Mouse (Mus musculus) heart, embryonic 15.5 days (tissue): ENCODE data around the gene Agbl1. TPM values are rescaled to one million over a fixed set of nuclear protein-coding genes. Genes with fewer than 3 reads are reported as not detected.

ENCODE experiments used
- ATAC-seq: fragments of 200-750 bp; cut with Nextera tagmentation; replicated peaks from 2 replicates; pipeline ENCODE4 v1.8.0; 2017; ENCODE audit warnings: low read depth, moderate TSS enrichment; ENCODE audit not compliant: insufficient number of reproducible peaks, insufficient read depth, low FRiP score
- H3K27ac ChIP-seq: fragments of 300-500 bp; sonication (generic); 2 replicates; pipeline ENCODE4 v1.5.1; 2015; ENCODE audit warnings: mild to moderate bottlenecking, inconsistent platforms
- H3K27me3 ChIP-seq: fragments of 300-500 bp; sonication (generic); 2 replicates; pipeline ENCODE4 v1.6.1; 2015; ENCODE audit warnings: inconsistent platforms
- H3K36me3 ChIP-seq: fragments of 300-500 bp; sonication (generic); 2 replicates; pipeline ENCODE4 v1.6.1; 2015; ENCODE audit warnings: mild to moderate bottlenecking, inconsistent platforms
- H3K4me1 ChIP-seq: fragments of 300-500 bp; sonication (generic); replicated peaks from 2 replicates; pipeline ENCODE4 v1.6.1; 2015; ENCODE audit warnings: inconsistent platforms
- H3K4me2 ChIP-seq: fragments of 300-500 bp; sonication (generic); 2 replicates; pipeline ENCODE4 v1.6.1; 2015; ENCODE audit warnings: inconsistent platforms, mild to moderate bottlenecking, moderate library complexity
- H3K4me3 ChIP-seq: fragments of 300-500 bp; sonication (generic); 2 replicates; pipeline ENCODE4 v1.5.1; 2015; ENCODE audit warnings: mild to moderate bottlenecking, inconsistent platforms
- H3K9ac ChIP-seq: fragments of 300-500 bp; sonication (generic); 2 replicates; pipeline ENCODE4 v1.6.1; 2015; ENCODE audit warnings: mild to moderate bottlenecking, inconsistent platforms
- H3K9me3 ChIP-seq: fragments of 300-500 bp; sonication (generic); replicated peaks from 2 replicates; pipeline ENCODE4 v1.6.1; 2016; ENCODE audit warnings: inconsistent platforms
- WGBS: fragments of 180-500 bp; shearing (Covaris S2); methylation state at CpG from one replicate; pipeline ENCODE4 v1.1.7; 2015; ENCODE audit warnings: mixed read lengths; 5-methylcytosine and 5-hydroxymethylcytosine counted together
- polyA plus RNA-seq: library from polyadenylated mRNA; unstranded; fragments of >200 nt; fragmentation: Nextera tagmentation; extraction: Ambion mirVana; gene quantifications from 2 replicates; pipeline ENCODE4 v1.2.1, GENCODE M21; 2015

Gene Agbl1
- polyA plus RNA-seq, 1 experiment from 2014 or later, result 0.05 TPM

DNA sequence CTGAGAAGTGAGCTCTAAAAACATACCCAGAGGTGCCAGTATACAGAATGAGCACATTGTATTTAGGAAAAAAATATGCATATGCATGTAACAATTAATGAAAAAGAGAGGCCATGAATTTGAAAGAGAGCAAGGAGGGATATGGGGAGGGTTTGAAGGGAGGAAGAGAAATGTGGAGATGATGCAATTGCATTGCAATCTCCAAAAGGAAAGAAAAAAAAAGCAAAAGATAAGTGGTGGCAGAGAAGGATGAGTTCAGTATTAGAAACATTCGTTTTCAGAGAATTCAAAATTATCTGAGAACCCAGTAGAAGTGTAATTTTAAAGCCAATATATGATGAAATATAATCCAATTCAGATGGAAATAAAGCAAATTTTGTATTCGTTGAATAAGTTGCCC, 236.7 kb downstream of the Agbl1 start:
- Histone ChIP-seq H3K36me3 (no peaks in the 10 kb centered on the region), H3K27ac (no peak overlapping the region), H3K4me2 (no peak overlapping the region), H3K27me3 (no peaks in the 10 kb centered on the region), H3K9ac (no peak overlapping the region), H3K9me3 (no peaks in the 10 kb centered on the region), H3K4me1 (no peaks in the 10 kb centered on the region), H3K4me3 (no peak overlapping the region)
- ATAC-seq, result no peak
- 62% methylated on average over 2 of the region's 2 CpGs for WGBS

DNA sequence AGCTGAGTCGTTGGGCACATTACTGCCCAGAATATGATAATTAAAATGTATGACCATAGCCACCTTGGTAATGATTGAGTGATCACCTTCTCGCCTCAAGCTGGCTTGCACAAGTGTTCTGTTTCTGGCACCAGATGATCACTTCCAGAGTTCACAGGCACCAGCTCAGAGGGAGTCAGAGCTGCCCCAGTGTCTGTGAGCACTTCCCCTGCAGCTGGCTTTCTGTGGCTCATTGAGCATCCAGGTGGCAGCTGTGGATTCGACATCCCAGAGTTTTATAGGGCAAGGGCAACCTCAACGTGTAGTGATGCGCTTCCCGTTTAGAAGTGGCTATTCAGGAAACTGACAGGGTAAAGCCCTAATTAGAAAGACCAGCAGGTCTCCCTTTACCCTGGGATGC, 244.5 kb downstream of the Agbl1 start:
- Histone ChIP-seq H3K36me3 (no peaks in the 10 kb centered on the region), H3K9me3 (no peaks in the 10 kb centered on the region), H3K9ac (no peak overlapping the region), H3K4me3 (no peak overlapping the region), H3K27me3 (no peaks in the 10 kb centered on the region), H3K4me2 (no peak overlapping the region), H3K4me1 (no peaks in the 10 kb centered on the region), H3K27ac (no peak overlapping the region)
- ATAC-seq, result no peak
- WGBS, result 53% methylated on average over 6 of the region's 6 CpGs

GRCm38 (mm10) chr7:76485546-76485945, 255.9 kb downstream of the Agbl1 start:
- no peaks in the 10 kb centered on the region for H3K4me1 ChIP-seq
- no peak overlapping the region for H3K27ac ChIP-seq
- 83% methylated on average over 2 of the region's 2 CpGs for WGBS
- H3K4me3 ChIP-seq, result no peak overlapping the region
- no peaks in the 10 kb centered on the region for H3K36me3 ChIP-seq
- no peaks in the 10 kb centered on the region for H3K27me3 ChIP-seq
- no peak overlapping the region for H3K9ac ChIP-seq
- no peak overlapping the region for H3K4me2 ChIP-seq
- ATAC-seq, result no peak
- no peaks in the 10 kb centered on the region for H3K9me3 ChIP-seq

DNA sequence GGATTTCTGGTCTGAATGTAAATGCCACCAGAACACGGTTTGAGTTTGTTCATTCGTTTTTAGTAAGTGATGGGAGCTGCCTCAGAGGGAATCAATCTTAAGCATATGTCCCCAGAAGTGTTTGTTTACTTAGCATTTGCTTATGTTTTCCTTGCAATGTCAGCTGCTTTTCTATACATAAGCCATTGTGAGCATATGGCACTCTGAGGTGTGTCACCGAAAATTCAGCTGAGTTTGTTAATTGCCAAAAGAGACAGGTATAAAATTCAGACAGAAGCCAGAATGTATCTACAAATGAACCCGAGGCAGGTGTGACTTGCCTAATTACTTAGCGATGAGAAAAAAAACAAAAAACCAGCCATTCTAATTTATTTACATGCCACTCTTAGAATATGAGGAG, 257.8 kb downstream of the Agbl1 start:
- H3K4me1 ChIP-seq, result no peaks in the 10 kb centered on the region
- no peak overlapping the region for H3K9ac ChIP-seq
- WGBS, result 75% methylated on average over 5 of the region's 5 CpGs
- H3K27me3 ChIP-seq, result no peaks in the 10 kb centered on the region
- no peak overlapping the region for H3K27ac ChIP-seq
- H3K4me2 ChIP-seq, result no peak overlapping the region
- no peak overlapping the region for H3K4me3 ChIP-seq
- ATAC-seq, result no peak
- H3K36me3 ChIP-seq, result no peaks in the 10 kb centered on the region
- H3K9me3 ChIP-seq, result no peaks in the 10 kb centered on the region

- ATAC-seq, result no peak
- no peak overlapping the region for H3K4me2 ChIP-seq
- no peaks in the 10 kb centered on the region for H3K4me1 ChIP-seq
- H3K27me3 ChIP-seq, result no peaks in the 10 kb centered on the region
- WGBS, result 33% methylated on average over 3 of the region's 3 CpGs
- H3K4me3 ChIP-seq, result no peak overlapping the region
- no peak overlapping the region for H3K9ac ChIP-seq
- H3K36me3 ChIP-seq, result no peaks in the 10 kb centered on the region
- H3K9me3 ChIP-seq, result no peaks in the 10 kb centered on the region
- no peak overlapping the region for H3K27ac ChIP-seq
These were observed 294.6 kb downstream of the Agbl1 start for GRCm38 (mm10) chr7:76524291-76524690.

DNA sequence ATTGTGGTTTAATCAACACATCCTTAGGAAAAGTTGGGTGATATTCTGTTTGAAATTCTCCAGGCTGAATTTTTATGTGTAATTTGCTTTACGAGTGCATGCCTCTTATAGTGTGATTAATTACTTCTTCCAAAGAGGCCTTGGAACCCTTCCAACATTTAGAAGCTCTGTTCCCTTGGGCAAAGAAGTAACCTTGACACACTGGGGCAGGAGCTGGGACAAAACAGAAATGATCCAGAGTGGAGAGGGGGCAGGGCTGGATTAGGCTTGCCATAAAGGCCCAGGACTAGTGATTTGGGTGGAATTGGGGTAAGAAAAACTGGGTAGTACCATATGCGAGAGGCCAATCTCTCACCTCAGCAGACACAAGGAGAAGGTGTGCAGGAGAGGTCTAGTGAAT, 316.8 kb downstream of the Agbl1 start:
- no peaks in the 10 kb centered on the region for H3K27me3 ChIP-seq
- H3K4me1 ChIP-seq, result no peaks in the 10 kb centered on the region
- no peak overlapping the region for H3K9ac ChIP-seq
- H3K36me3 ChIP-seq, result no peaks in the 10 kb centered on the region
- no peak for ATAC-seq
- WGBS, result 57% methylated on average over 2 of the region's 2 CpGs
- H3K4me2 ChIP-seq, result no peak overlapping the region
- H3K27ac ChIP-seq, result no peak overlapping the region
- H3K9me3 ChIP-seq, result no peaks in the 10 kb centered on the region
- H3K4me3 ChIP-seq, result no peak overlapping the region

DNA sequence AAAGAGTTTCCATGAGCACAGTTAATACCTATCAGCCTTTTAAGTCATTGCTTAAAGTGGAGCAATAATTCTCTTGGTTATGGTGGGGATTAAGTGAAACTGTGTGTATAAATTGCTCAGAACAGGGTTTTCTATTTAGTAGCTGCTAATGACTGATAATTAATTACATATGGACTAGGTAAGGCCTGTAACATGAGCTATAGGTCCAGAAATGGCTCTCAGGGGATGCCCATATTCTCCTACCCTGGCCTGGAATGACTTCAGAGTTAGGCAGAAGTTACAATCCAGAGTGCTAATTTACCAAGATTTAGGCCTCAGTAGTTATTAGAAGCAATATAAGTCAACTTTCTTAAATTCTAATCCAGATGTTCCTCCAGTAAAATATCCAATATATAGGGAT, 317.6 kb downstream of the Agbl1 start:
- Histone ChIP-seq H3K4me2 (no peak overlapping the region), H3K36me3 (no peaks in the 10 kb centered on the region), H3K4me1 (no peaks in the 10 kb centered on the region), H3K27ac (no peak overlapping the region), H3K27me3 (no peaks in the 10 kb centered on the region), H3K4me3 (no peak overlapping the region), H3K9ac (no peak overlapping the region), H3K9me3 (no peaks in the 10 kb centered on the region)
- ATAC-seq, result no peak

- no peak overlapping the region for H3K9ac ChIP-seq
- 78% methylated on average over 3 of the region's 3 CpGs for WGBS
- H3K36me3 ChIP-seq, result no peaks in the 10 kb centered on the region
- no peak overlapping the region for H3K27ac ChIP-seq
- H3K4me1 ChIP-seq, result no peaks in the 10 kb centered on the region
- no peaks in the 10 kb centered on the region for H3K9me3 ChIP-seq
- ATAC-seq, result no peak
- no peaks in the 10 kb centered on the region for H3K27me3 ChIP-seq
- H3K4me2 ChIP-seq, result no peak overlapping the region
- H3K4me3 ChIP-seq, result no peak overlapping the region
These were observed 322.2 kb downstream of the Agbl1 start for GRCm38 (mm10) chr7:76551860-76552259.

GRCm38 (mm10) chr7:76560564-76561258, 331.0 kb downstream of the Agbl1 start:
- Histone ChIP-seq H3K4me3 (no peak overlapping the region), H3K27me3 (no peaks in the 10 kb centered on the region), H3K9ac (no peak overlapping the region), H3K4me1 (no peaks in the 10 kb centered on the region), H3K27ac (no peak overlapping the region), H3K4me2 (no peak overlapping the region), H3K9me3 (no peaks in the 10 kb centered on the region), H3K36me3 (no peaks in the 10 kb centered on the region)
- no peak for ATAC-seq

DNA sequence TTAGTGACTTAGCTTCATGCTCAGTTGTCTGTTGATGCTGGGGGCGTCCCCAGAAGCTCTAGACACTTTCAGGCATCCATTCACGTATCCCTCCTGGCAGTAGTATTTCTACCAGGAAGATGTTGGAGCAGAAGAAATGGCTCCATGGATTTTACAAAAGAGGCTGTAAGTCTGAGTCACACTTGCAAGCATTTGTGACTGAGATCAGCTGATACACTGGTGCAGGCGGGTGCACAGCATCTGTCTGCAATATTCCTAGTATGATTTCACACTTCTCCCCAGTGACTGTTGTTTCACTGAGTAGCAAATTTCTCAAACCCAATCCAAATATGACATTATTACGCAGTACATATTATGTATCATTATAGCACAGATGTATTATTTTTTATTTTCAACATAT, 332.8 kb downstream of the Agbl1 start:
- WGBS, result 68% methylated on average over 4 of the region's 4 CpGs
- Histone ChIP-seq H3K4me1 (no peaks in the 10 kb centered on the region), H3K36me3 (no peaks in the 10 kb centered on the region)

GRCm38 (mm10) chr7:76594566-76595079, 364.9 kb downstream of the Agbl1 start:
- Histone ChIP-seq H3K27ac (no peak overlapping the region), H3K36me3 (no peaks in the 10 kb centered on the region), H3K9me3 (no peaks in the 10 kb centered on the region), H3K9ac (no peak overlapping the region), H3K27me3 (no peaks in the 10 kb centered on the region), H3K4me3 (no peak overlapping the region), H3K4me1 (no peaks in the 10 kb centered on the region), H3K4me2 (no peak overlapping the region)
- ATAC-seq, result no peak
- WGBS, result 30% methylated on average over 5 of the region's 5 CpGs

More for the DNA sequence above, 332.8 kb downstream of the Agbl1 start:
- Histone ChIP-seq H3K27me3 (no peaks in the 10 kb centered on the region), H3K9me3 (no peaks in the 10 kb centered on the region), H3K27ac (no peak overlapping the region), H3K9ac (no peak overlapping the region), H3K4me2 (no peak overlapping the region), H3K4me3 (no peak overlapping the region)
- ATAC-seq, result no peak

DNA sequence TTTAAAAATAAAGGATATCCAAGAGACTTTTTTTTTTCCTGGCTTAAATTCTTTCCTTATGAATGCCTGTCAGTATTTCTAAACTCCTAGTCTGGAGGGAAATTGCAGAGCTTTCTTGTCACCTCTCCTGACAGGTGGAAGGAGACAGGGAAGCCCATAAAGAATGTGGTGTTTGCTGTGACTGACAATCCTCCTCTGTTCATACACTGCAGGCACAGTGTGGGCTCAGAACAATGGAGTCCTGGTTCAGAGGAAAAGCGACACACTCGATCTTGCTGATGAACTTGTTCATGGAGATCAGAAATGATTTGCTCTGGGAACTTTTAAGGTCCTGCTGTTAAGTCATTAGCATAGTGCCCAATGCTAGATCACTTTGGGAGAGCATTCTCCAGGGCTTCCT, 368.1 kb downstream of the Agbl1 start:
- whole genome bisulfite sequencing, result 54% methylated on average over 2 of the region's 2 CpGs
- ATAC-seq, result no peak
- Histone ChIP-seq H3K9ac (no peak overlapping the region), H3K27me3 (no peaks in the 10 kb centered on the region), H3K4me3 (no peak overlapping the region), H3K9me3 (no peaks in the 10 kb centered on the region), H3K4me1 (no peaks in the 10 kb centered on the region), H3K27ac (no peak overlapping the region), H3K4me2 (no peak overlapping the region), H3K36me3 (no peaks in the 10 kb centered on the region)
